Mouse (Mus musculus): Measurements from ENCODE around the gene Bcl7a. TPM values are rescaled to one million over a fixed set of nuclear protein-coding genes. Genes with fewer than 3 reads are reported as not detected.

Bcl7a gene
- total RNA-seq, 2 experiments from 2014 or later: 67.8 to 70.0 TPM

DNA sequence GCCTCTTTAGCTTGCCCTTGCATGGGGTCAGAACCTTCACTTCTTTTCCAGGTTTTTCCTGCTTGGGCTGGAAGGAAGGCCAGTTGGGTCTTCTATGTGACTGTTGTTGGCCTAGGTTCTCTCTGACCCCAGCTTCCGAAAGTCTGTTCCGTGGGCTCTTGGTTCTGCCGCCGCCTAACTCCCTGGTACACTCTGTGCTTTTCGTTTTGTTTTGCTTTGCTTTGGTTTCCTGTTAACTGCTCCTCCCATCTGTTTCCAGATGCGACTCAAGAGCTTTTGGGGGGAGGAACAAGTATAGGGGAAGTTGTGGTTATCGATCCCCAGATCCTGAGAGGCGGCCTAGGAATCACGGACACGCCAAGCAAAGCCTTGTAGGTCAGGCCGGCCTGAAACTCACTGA lies 54.2 kb downstream of the Bcl7a start:
- no peak for DNase-seq (ENCODE audit: low spot score in 2 of 2)
- intact Hi-C loops (cut with DNase I): loop anchor here (5.0 kb wide), 1 partner anchor 35 kb away; no protein-coding TSS in a partner anchor

DNA sequence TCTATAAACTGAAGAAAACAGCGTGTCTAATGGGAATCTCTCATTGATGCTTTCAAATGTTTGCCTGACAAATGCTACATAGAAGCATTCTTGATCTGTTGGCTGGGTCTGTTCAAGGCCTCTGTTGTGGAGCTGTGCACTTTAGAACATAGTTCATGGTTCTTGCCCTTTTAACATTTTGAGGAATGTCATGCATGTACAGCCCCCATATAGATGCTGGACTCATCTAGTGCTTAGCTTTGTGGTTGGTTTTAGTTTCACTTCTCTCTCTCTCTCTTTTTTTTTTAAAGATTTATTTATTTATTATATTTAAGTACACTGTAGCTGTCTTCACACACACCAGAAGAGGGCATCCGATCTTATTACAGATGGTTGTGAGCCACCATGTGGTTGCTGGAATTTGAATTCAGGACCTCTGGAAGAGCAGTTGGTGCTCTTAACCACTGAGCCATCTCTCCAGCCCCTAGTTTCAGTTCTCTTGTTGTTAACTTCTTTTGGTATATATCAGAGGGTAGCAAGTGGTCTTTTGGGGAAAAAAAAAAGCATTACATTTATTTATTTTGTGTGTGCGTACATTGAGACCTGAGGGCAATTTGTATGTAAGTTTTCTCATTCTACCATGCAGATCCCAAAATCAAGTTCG lies 55.3 kb downstream of the Bcl7a start:
- DNase-seq (ENCODE audit: low spot score in 2 of 2): no peak
- intact Hi-C loops (cut with DNase I): loop anchor here (5.0 kb wide), 1 partner anchor 33 kb away; no protein-coding TSS in a partner anchor

DNA sequence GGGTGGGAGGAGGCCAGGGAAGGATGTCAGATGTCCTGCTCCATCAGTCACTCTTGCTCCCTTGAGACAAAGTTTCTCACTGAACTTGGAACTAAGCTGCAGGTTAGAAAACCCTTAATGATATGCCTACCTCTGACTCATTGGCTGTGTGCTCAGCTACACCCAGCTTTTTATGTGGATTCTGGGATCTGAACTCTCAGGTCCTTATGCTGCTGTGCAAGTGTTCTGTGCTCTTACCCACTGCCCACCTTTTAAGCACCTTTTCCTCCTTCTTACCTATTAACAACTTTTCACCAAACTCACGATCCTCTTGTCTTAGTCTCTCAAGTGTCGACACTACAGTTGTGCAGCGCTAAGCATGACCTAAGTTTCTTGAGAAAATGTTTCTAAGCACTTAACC lies 60.8 kb downstream of the Bcl7a start:
- DNase-seq (ENCODE audit: low spot score in 2 of 2): no peak
- intact Hi-C loops (cut with DNase I): no loop called here

DNA sequence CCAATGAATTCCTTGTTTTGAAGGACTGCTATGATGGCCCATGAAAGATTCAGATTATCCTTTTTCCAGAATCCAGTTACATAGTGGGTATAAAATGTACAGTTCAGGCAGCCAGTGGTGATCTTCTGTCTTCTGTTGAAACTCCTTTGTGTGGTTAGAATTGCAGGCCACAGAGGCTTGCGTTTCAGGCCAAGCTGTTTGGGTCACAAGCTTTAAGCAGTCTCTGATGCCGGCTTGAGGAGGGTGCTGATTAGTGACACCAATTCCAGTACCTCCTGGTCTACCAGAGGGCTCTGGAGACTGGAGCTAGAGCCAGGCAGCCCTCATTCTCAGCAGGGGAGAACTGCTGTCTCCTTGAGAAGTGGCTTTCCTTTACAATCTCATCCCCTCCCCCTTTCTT lies 63.3 kb downstream of the Bcl7a start:
- DNase-seq (ENCODE audit: low spot score in 2 of 2): no peak
- intact Hi-C loops (cut with DNase I): no loop called here

DNA sequence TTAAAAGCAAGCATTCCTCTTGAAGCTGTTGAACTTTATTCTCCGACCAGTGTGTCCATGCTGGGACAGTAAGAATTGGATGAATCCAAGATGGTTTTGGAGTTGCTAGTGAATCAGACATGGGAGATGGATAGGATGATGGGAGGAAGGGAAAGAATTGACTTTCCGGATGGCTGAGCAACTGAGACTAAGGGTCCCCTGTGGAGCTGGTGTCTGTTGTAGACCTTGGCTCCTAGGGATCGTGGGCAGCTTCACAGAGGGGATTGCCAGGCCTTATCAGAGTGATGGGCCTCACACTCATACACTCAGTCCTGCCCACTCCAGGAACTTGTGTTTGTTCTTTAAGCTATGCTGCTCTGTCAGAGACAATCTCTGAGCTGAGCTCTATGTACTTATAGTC lies 64.5 kb downstream of the Bcl7a start:
- DNase-seq (ENCODE audit: low spot score in 2 of 2): no peak

DNA sequence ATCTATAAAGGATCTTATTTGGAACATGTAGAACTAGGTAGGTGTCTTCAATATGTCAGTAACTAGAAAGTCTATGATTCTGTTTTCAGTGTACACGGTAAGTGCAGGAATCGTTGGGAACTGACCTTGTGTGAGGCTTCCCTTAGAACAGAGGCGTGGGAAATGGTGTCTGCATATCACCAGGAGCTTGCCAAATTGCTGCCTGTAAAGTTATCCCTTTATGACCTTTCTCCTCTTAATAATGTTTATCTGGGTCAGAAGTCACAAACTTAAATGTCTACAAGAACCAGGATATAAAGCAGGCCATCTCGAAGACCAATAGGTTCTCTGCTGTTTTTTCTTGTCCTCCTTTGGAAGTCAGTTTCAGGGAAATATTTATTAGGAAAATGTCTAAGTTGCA lies 68.6 kb downstream of the Bcl7a start:
- DNase-seq (ENCODE audit: low spot score in 2 of 2): no peak
- intact Hi-C loops (cut with DNase I): no loop called here

More for the DNA sequence above, 64.5 kb downstream of the Bcl7a start:
- intact Hi-C loops (cut with DNase I): no loop called here

DNA sequence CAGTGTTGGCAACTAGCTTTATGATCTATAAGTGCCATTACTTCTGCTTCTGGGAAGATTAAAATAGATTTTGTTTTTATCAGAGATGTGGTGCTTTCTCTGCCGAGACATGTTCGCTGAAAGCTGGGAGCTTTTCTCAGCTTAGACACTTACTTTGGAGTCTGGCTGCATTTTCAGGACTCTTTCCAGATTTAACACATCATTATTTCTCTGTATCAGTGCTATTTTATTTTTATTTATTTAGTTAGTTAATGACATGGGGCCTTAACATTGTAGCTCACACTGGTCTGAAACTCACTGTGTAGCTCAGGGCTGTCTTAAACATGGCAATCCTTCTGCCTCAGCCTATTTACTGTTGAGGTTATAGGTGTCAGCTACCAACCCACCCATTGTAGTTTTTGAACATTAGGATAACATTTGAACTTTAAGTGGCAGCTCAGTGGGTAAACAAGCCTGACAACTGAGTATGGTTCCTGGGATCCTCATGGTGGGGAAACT lies 70.3 kb downstream of the Bcl7a start:
- no peak for DNase-seq (ENCODE audit: low spot score in 2 of 2)
- intact Hi-C loops (cut with DNase I): no loop called here

DNA sequence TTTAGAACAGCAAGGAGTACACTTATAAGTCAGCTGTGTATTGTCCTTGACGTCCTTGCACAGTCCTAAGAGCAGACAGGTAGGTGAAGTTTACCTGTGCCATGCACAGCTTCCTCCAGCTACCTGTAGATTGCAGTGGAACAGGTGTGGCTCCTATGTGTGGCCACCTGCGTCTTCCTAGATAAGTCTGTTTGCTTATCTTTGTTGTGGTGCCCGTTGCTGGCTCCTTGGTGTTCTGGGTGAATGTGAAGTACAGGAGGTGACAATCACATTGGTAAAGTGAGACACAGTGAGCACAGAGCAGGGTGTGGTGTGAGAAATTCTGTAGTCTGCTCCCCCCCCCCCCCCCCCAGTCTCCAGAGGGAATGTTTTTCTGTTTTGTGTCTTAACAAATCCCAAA lies 72.5 kb downstream of the Bcl7a start:
- no peak for DNase-seq (ENCODE audit: low spot score in 2 of 2)
- intact Hi-C loops (cut with DNase I): no loop called here

DNA sequence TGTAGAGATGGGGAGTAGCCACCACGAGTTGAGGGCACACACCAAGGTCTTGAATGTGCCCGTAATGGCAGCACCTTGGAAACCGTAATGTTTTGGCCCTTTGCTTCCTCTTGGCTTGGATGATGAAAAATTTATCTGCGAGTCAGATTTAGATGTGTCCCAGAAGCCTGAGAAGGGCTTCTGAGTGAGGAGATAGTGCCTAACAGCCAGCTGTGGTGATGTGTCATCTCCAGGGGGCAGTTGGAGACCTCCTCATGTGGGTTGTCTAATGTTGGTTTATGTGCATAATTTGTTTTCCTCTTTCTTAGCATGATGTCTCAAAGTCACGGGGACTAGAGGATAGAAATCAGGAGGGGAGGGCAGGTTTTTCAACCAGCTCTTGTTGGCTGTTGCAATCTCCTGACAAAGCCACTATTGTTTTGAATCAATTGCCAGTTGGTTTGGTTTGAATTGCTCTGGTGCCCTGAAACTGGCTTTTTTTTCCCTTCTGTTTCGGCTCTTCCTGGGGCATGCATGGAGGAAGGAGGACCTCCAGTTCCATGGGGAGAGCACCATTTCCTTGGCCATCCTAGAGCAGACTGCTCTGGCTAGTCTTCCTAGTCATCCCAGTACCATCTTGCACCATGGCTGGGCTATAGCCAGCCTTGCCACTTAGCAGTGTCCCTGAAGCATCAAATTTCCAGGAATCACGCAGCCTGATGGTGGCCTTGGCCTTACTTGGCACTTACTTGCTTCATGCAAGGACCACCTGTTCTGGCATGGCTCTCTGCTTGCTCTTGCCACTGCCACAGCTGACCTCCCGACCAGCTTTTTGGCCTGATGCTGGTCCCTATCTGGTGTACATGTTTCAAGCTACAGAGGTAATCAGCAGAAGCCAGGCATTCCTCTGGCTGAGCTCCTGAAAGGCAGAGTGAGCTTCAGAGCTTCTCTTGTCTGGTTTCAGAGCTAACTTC lies 73.2 kb downstream of the Bcl7a start:
- intact Hi-C loops (cut with DNase I): no loop called here
- no peak for DNase-seq (ENCODE audit: low spot score in 2 of 2)

DNA sequence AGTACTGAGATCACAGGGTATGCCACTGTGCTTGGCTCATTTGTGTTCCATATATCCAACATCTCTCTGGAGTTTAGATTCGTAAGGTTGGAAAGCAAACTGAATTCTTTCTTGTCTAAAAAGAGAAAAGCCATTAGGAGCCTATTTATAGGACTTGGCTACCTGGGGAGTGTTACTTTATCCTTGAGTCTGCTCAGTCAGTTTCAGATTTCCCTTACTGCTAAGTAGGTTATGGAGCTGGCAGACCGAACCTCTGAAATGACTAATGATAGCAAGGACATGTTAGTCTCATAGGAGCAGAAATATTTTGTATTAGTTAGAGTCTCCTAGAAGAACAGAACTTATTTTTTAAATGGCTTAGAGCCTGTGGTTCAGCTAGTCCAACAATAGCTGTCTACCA lies 80.3 kb downstream of the Bcl7a start:
- intact Hi-C loops (cut with DNase I): no loop called here
- DNase-seq (ENCODE audit: low spot score in 2 of 2): peak in 1 of 2 experiments; percentile 52

Other genes starting within 250 kb of the Bcl7a start
- 10 to 100 TPM; 48.6 to 55.2 TPM for gene Rhof, start 211.1 kb upstream of the Bcl7a start, total RNA-seq (2021)
- 10 to 100 TPM; 27.0 to 32.1 TPM for gene Setd1b, start 201.6 kb upstream of the Bcl7a start, total RNA-seq (2021)
- 10 to 100 TPM; 26.2 to 27.7 TPM for gene Psmd9, start 174.4 kb upstream of the Bcl7a start, total RNA-seq (2021)
- not detected for gene Hpd, start 161.1 kb upstream of the Bcl7a start, total RNA-seq (2021)
- 1 to 10 TPM; 3.6 to 4.7 TPM for gene Wdr66, start 91.7 kb upstream of the Bcl7a start, total RNA-seq (2021)
- gene Mlxip, start 51.0 kb downstream of the Bcl7a start, total RNA-seq (2021): 10 to 100 TPM; 16.3 to 18.0 TPM
- under 1 TPM; 0.34 to 0.57 TPM for gene Lrrc43, start 145.5 kb downstream of the Bcl7a start, total RNA-seq (2021)
- gene Il31, start 145.7 kb downstream of the Bcl7a start, total RNA-seq (2021): not detected
- gene B3gnt4, start 166.6 kb downstream of the Bcl7a start, total RNA-seq (2021): 1 to 10 TPM; 1.1 TPM
- gene Diablo, start 180.3 kb downstream of the Bcl7a start, total RNA-seq (2021): 10 to 100 TPM; 29.9 to 32.4 TPM
- gene Gm49027, start 181.7 kb downstream of the Bcl7a start, total RNA-seq (2021): 1 to 10 TPM; 2.5 to 5.7 TPM
- gene Vps33a, start 229.2 kb downstream of the Bcl7a start, total RNA-seq (2021): 10 to 100 TPM; 90.6 to 93.1 TPM

Measured in left cerebral cortex, postnatal 25 days (tissue).